Mouse (Mus musculus) liver, adult 2 months (tissue): ENCODE measurements around the gene Vav3.

ENCODE experiments used
- CTCF ChIP-seq: fragments of 200-500 bp; IDR thresholded peaks from 2 replicates; pipeline ENCODE4 v1.5.1; 2011; ENCODE audit warnings: low read depth, low read length, control low read depth
- POLR2A ChIP-seq: fragments of 200-500 bp; IDR thresholded peaks from 2 replicates; pipeline ENCODE4 v1.6.1; 2011; ENCODE audit warnings: low read length, control low read depth; ENCODE audit not compliant: insufficient read depth; ENCODE audit errors: extremely low read depth

GRCm38 (mm10) chr3:109522115-109522514, 181.7 kb downstream of the Vav3 start:
- TF ChIP-seq CTCF, result no peak
- no peak for TF ChIP-seq POLR2A
